Mouse (Mus musculus) bone marrow, adult 2 months (tissue): ENCODE results near the gene Men1.

Experiments used
- CTCF ChIP-seq: fragments of 200-500 bp; IDR thresholded peaks from 2 replicates; pipeline ENCODE4 v1.5.1; 2011; ENCODE audit warnings: low read length, control low read depth; ENCODE audit not compliant: control insufficient read depth, insufficient read depth
- POLR2A ChIP-seq: fragments of 200-500 bp; IDR thresholded peaks from 2 replicates; pipeline ENCODE4 v1.6.1; 2011; ENCODE audit warnings: low read depth, mild to moderate bottlenecking, control low read depth, low read length, borderline replicate concordance; ENCODE audit not compliant: control insufficient read depth

DNA sequence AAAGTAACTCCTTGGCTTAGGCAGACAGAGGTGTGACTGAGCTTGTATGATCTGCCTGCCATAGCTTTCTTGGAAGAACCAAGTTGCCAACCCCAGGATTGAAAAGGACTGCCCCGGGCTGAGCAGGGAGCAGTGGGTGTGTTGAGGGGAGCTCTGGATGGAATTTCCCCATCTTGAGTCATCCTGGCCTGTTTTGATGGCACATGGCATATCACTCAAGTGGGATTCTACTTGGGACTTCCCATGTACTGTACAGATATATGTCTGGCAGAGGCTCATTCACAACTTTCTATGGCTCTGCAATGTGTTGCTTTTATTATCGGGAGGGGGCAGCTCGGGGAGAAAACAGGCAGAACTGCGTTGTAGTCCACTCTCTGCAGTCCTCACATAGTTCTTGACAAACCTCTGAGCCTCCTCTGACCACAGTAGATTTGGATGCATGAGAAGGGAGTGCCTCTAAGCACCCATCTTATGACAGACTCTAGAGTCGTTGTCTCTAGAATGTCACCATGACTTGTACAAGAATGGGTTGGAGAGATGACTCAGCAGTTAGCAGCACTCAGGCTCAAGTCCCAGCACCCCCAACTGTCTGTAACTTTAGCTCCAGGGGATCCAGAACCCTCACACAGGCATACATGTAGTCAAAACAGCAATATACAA is 38.1 kb upstream of the Men1 start:
- TF ChIP-seq POLR2A (no peak), CTCF (no peak)
